Mouse (Mus musculus) embryo, embryonic 10 days (tissue): ENCODE data around the gene Lrrc74b.

Source experiments
- DNase-seq: peaks from one replicate; pipeline ENCODE4 v3.0.0-alpha.2; 2015; ENCODE audit warnings: low spot score

The Lrrc74b gene

DNA sequence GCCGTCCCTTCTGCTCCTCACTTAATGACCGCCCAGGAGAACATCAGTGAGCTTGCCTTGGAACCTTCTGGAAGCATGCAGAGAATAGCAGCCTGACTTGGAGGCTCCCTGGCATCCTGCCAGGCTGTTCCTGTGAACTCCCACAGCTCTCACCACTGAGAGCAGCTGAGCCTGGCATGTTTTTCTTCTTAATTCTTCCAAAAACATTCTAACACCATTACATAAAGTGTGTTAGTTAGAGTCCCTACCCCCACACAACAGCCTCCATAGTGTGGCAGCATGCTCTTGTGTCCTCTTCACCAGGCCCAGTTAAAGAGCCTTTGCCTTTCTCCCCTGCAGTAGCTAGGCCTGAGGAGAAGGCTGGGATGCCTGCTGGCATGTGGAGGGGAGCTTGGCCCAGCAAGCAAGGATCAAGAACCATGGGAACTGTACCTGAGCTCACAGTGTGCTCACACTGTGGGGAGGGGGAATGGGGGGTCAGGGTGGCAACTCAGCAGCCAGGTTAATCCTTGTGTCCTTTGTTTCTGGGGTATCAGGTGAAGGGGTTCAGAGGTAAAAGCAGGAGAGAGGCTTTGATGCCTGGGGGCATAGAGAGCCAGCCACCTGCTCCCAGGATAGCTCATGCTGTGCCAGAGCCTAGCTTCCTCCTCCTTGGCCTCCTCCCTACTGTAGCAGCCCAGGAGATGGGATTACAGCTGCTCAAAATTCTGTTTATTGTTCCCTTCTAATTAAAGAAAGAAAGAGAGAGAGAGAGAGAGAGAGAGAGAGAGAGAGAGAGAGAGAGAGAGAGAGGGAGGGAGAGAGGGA, 64.3 kb downstream of the Lrrc74b start:
- no peak for DNase-seq
